9 mouse cellular contexts compared by ENCODE assay signal in the genomic region with DNA sequence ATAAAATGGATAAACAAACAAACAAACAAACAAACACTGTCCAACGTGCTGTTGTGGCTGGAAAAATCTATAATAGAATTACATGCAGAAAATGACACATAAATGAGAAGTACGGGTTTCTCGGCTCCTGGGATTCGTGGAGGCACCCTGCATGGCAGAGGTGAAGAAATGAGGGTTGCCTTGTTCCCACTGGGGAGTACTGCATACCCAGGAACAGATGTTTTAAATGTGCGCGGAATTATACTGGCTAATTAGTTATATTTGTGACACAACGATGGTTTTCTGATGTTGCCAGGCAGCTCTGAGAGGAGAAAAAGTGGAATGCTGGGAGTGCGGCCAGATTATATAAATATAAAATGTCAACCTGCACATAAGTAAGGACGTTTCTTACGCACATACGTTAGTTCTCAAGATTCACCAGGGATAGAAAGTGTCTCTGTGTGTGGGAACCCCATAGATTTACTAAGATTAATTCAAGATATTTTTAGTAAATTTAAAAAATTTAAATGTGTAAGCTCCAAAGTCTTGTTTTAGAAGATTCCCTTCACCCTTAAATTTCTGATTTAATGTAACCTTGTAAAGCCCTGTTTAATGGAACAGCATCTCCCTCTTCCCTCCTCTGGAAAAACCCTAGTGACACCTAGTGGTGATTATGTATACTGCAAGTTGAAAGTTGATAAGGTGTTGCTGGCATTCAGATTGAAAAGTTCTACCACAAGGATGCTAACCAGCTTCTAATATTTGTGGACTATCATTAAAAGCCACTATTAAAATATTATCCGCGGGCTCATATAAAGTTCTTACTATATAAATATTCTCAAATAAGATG. TPM values are rescaled to one million over a fixed set of nuclear protein-coding genes. Genes with fewer than 3 reads are reported as not detected.
DNase-seq lines count a peak whose midpoint lies in the region; ATAC-seq lines count a peak whose summit lies in the region.
"Had no signal": no experiment of that assay in that cellular context is flagged by ENCODE, and none has a peak within 500 bp of the region (broad histone marks: within the 10 kb centered on the region; RNA-seq: fewer than 3 reads in every experiment).

No protein-coding gene starts in this region.

- no peaks in the 10 kb centered on the region for H3K36me3 ChIP-seq in neural tube, embryonic 14.5 days (ENCODE audit: control insufficient read depth, insufficient read depth, low read length)

- H3K9ac ChIP-seq in neural tube, embryonic 14.5 days (replicated peaks; ENCODE audit: low read depth, low read length), result no peak overlapping the region

- no peak overlapping the region for H3K4me2 ChIP-seq in neural tube, embryonic 14.5 days (ENCODE audit: low read depth, low read length)

- no peaks in the 10 kb centered on the region for H3K27me3 ChIP-seq in neural tube, embryonic 14.5 days (ENCODE audit: control insufficient read depth, insufficient read depth, low read length)

- no peak overlapping the region for H3K27ac ChIP-seq in neural tube, embryonic 14.5 days (ENCODE audit: low read depth, low read length)

- H3K4me1 ChIP-seq in neural tube, embryonic 14.5 days (ENCODE audit: control insufficient read depth, insufficient read depth, low read length), result no peaks in the 10 kb centered on the region

- 0 out of 2 replicates have a peak, but pooled peaks have one; percentile 52 for ATAC-seq in neural tube, embryonic 14.5 days (ENCODE audit: low read depth)
- peak; percentile 51 for ATAC-seq in activated CD4-positive, CD25-positive, alpha-beta regulatory T cell, adult 4 months
- ATAC-seq in granulocyte monocyte progenitor cell, adult 5-6 weeks (replicated peaks; ENCODE audit: poor library complexity, severe bottlenecking), result peak; percentile 67

- DNase-seq in gastrocnemius, adult 18-20 months (ENCODE audit: low spot score), result peak; percentile 53
- no peak for DNase-seq in gastrocnemius, postnatal 25 days
- DNase-seq in neural tube, embryonic 10.5 days (ENCODE audit: extremely low spot score, low spot score), result no peak
- DNase-seq in natural killer cell, adult 2 months (ENCODE audit: low spot score in 2 of 2), result peak; percentile 7 to 10
- DNase-seq in gastrocnemius, adult 8-10 months (ENCODE audit: low spot score in 2 of 2), result no peak

- H3K9me3 ChIP-seq in neural tube, embryonic 14.5 days (ENCODE audit: control insufficient read depth, low read length), result no peaks in the 10 kb centered on the region

- 55% methylated on average over 13 of the region's 13 CpGs for WGBS in neural tube, embryonic 14.5 days

- no peak overlapping the region for H3K4me3 ChIP-seq in neural tube, embryonic 14.5 days (ENCODE audit: low read depth, low read length)
- H3K4me3 ChIP-seq: myocyte had no signal

RNA-seq across cellular contexts. Expression of a gene that starts 53.5 kb away (rescaled TPM):
- 10 to 100 TPM; 18.0 to 19.4 TPM for total RNA-seq in gastrocnemius, adult 18-20 months (2021)
- total RNA-seq in gastrocnemius, postnatal 25 days (2021), result 10 to 100 TPM; 16.2 to 17.6 TPM
- polyA plus RNA-seq in neural tube, embryonic 14.5 days (2014; fragmentation: Nextera tagmentation; extraction: Ambion mirVana), result 24.3 and 26.4 TPM in 2 replicates
- 1 to 10 TPM; 2.8 to 3.1 TPM for polyA plus RNA-seq in activated CD4-positive, CD25-positive, alpha-beta regulatory T cell, adult 4 months (2017; shearing (Covaris generic))
- 20.5 and 25.2 TPM in 2 replicates for total RNA-seq in granulocyte monocyte progenitor cell, adult 5-6 weeks (2014; fragmentation: Nextera tagmentation)
- 24.4 and 28.6 TPM in 2 replicates for total RNA-seq in granulocyte monocyte progenitor cell, adult 5-6 weeks (2017)
- 10 to 100 TPM; 17.3 to 23.6 (median 18.5) TPM for total RNA-seq in gastrocnemius, adult 8-10 months (2022)

RNA-seq across cellular contexts. Expression of a gene that starts 56.3 kb away (rescaled TPM):
- 100 to 1,000 TPM; 235 to 236 TPM for total RNA-seq in gastrocnemius, adult 18-20 months (2021)
- 100 to 1,000 TPM; 192 to 199 TPM for total RNA-seq in gastrocnemius, postnatal 25 days (2021)
- polyA plus RNA-seq in neural tube, embryonic 14.5 days (2014; fragmentation: Nextera tagmentation; extraction: Ambion mirVana), result 322 and 357 TPM in 2 replicates
- polyA plus RNA-seq in activated CD4-positive, CD25-positive, alpha-beta regulatory T cell, adult 4 months (2017; shearing (Covaris generic)), result 10 to 100 TPM; 34.7 to 43.2 TPM
- total RNA-seq in granulocyte monocyte progenitor cell, adult 5-6 weeks (2014; fragmentation: Nextera tagmentation), result 33.2 and 35.9 TPM in 2 replicates
- total RNA-seq in granulocyte monocyte progenitor cell, adult 5-6 weeks (2017), result 12.7 and 13.5 TPM in 2 replicates
- 100 to 1,000 TPM; 235 to 275 (median 257) TPM for total RNA-seq in gastrocnemius, adult 8-10 months (2022)

Comparison
In these comparisons a context has a peak if more than half of its experiments do, and no peak if none do; other contexts are left out.
1. DNase-seq: peak in gastrocnemius, adult 18-20 months (single experiment) and natural killer cell, adult 2 months (2 of 2); none in gastrocnemius, postnatal 25 days (single experiment), neural tube, embryonic 10.5 days (single experiment) and gastrocnemius, adult 8-10 months (0 of 2).
2. RNA of a gene that starts 56.3 kb away (total RNA-seq): 235 to 275 TPM in gastrocnemius, adult 8-10 months, 235 to 236 TPM in gastrocnemius, adult 18-20 months and 192 to 199 TPM in gastrocnemius, postnatal 25 days; 12.7 to 35.9 TPM in granulocyte monocyte progenitor cell, adult 5-6 weeks; every median in the first group is over 4 times any median in the second.
3. Peak in every context shown above with its lines, with median percentiles within 50 percentile points of each other: ATAC-seq.